In genomic region chr4:132981621-132982020, GRCm38 (mm10) we compare ENCODE assay signal across 29 mouse cellular contexts. TPM values are rescaled to one million over a fixed set of nuclear protein-coding genes. Genes with fewer than 3 reads are reported as not detected.
A peak's percentile ranks its signal among the peaks of the same experiment; 100 is the strongest.
DNase-seq lines count a peak whose midpoint lies in the region; ATAC-seq and TF ChIP-seq lines count a peak whose summit lies in the region.
"Had no signal": no experiment of that assay in that cellular context is flagged by ENCODE, and none has a peak within 500 bp of the region (broad histone marks: within the 10 kb centered on the region; RNA-seq: fewer than 3 reads in every experiment).

No protein-coding gene starts in this region.

- no peak overlapping the region for H3K27ac ChIP-seq in heart, postnatal 0 days (ENCODE audit: low read depth)
- peak overlapping the region; percentile 91; the same call in 1 of the 2 replicates for H3K27ac ChIP-seq in limb, embryonic 10.5 days
- H3K27ac ChIP-seq in midbrain, embryonic 15.5 days, result no peak overlapping the region
- H3K27ac ChIP-seq: forebrain, embryonic 15.5 days; hindbrain, embryonic 15.5 days; liver, embryonic 14.5 days; midbrain, embryonic 10.5 days; neural tube, embryonic 12.5 days; stomach, embryonic 15.5 days had no signal

- TF ChIP-seq EP300 in heart, postnatal 0 days (IDR thresholded peaks at IDR 0.05; ENCODE audit: low read depth), result no peak

- no peak for ATAC-seq in heart, postnatal 0 days (ENCODE audit: insufficient read depth, low read depth)
- no peak for ATAC-seq in midbrain, embryonic 15.5 days (replicated peaks)
- ATAC-seq: forebrain, embryonic 15.5 days; intestine, embryonic 15.5 days; midbrain, embryonic 16.5 days had no signal

- H3K9me3 ChIP-seq in heart, postnatal 0 days (replicated peaks; ENCODE audit: control insufficient read depth, low read length), result no peaks in the 10 kb centered on the region
- no peaks in the 10 kb centered on the region for H3K9me3 ChIP-seq in limb, embryonic 10.5 days (replicated peaks)
- no peaks in the 10 kb centered on the region for H3K9me3 ChIP-seq in midbrain, embryonic 15.5 days
- H3K9me3 ChIP-seq: forebrain, embryonic 15.5 days; heart, embryonic 12.5 days; hindbrain, embryonic 15.5 days; intestine, embryonic 15.5 days; midbrain, embryonic 10.5 days; neural tube, embryonic 12.5 days; stomach, embryonic 15.5 days had no signal

- H3K36me3 ChIP-seq in heart, postnatal 0 days (replicated peaks; ENCODE audit: control insufficient read depth, insufficient read depth, low read length), result no peaks in the 10 kb centered on the region
- H3K36me3 ChIP-seq in limb, embryonic 10.5 days, result no peaks in the 10 kb centered on the region
- H3K36me3 ChIP-seq in midbrain, embryonic 15.5 days (replicated peaks), result no peaks in the 10 kb centered on the region
- H3K36me3 ChIP-seq: forebrain, embryonic 15.5 days; heart, embryonic 12.5 days; hindbrain, embryonic 15.5 days; intestine, embryonic 15.5 days; midbrain, embryonic 10.5 days; neural tube, embryonic 12.5 days; stomach, embryonic 15.5 days had no signal

- H3K4me1 ChIP-seq in heart, postnatal 0 days (ENCODE audit: control insufficient read depth, insufficient read depth), result peaks cover 28% of the 10 kb centered on the region
- peaks cover 60% of the 10 kb centered on the region for H3K4me1 ChIP-seq in limb, embryonic 10.5 days
- peaks cover 8% of the 10 kb centered on the region for H3K4me1 ChIP-seq in midbrain, embryonic 15.5 days

- no peak overlapping the region for H3K4me3 ChIP-seq in heart, postnatal 0 days (ENCODE audit: low read depth, low read length)
- H3K4me3 ChIP-seq in limb, embryonic 10.5 days, result no peak overlapping the region
- H3K4me3 ChIP-seq in midbrain, embryonic 15.5 days, result no peak overlapping the region
- H3K4me3 ChIP-seq: forebrain, embryonic 15.5 days; heart, embryonic 12.5 days; hindbrain, embryonic 15.5 days; intestine, embryonic 15.5 days; midbrain, embryonic 10.5 days; neural tube, embryonic 12.5 days; stomach, embryonic 15.5 days had no signal

- H3K9ac ChIP-seq in heart, postnatal 0 days (replicated peaks; ENCODE audit: low read depth, low read length), result no peak overlapping the region
- no peak overlapping the region for H3K9ac ChIP-seq in midbrain, embryonic 15.5 days
- H3K9ac ChIP-seq: forebrain, embryonic 15.5 days; heart, embryonic 12.5 days; hindbrain, embryonic 15.5 days; intestine, embryonic 15.5 days; liver, embryonic 14.5 days; lung, embryonic 14.5 days; neural tube, embryonic 12.5 days; stomach, embryonic 15.5 days had no signal

- WGBS in heart, postnatal 0 days, result 78% methylated on average over 6 of the region's 6 CpGs
- WGBS in limb, embryonic 10.5 days, result 75% methylated on average over 6 of the region's 6 CpGs
- 76% methylated on average over 6 of the region's 6 CpGs for WGBS in midbrain, embryonic 15.5 days

- no peaks in the 10 kb centered on the region for H3K27me3 ChIP-seq in heart, postnatal 0 days (ENCODE audit: control insufficient read depth, insufficient read depth, low read length)
- H3K27me3 ChIP-seq in limb, embryonic 10.5 days (ENCODE audit: low read depth, poor library complexity, severe bottlenecking), result peaks cover 12% of the 10 kb centered on the region; the same call in 1 of the 2 replicates
- no peaks in the 10 kb centered on the region for H3K27me3 ChIP-seq in midbrain, embryonic 15.5 days (replicated peaks)
- H3K27me3 ChIP-seq: CH12.LX; hindbrain, embryonic 15.5 days; intestine, embryonic 15.5 days; stomach, embryonic 15.5 days had no signal

- H3K4me2 ChIP-seq in heart, postnatal 0 days (ENCODE audit: low read depth, low read length), result no peak overlapping the region
- H3K4me2 ChIP-seq in midbrain, embryonic 15.5 days, result no peak overlapping the region
- H3K4me2 ChIP-seq: forebrain, embryonic 15.5 days; heart, embryonic 12.5 days; hindbrain, embryonic 15.5 days; intestine, embryonic 15.5 days; lung, embryonic 14.5 days; neural tube, embryonic 12.5 days; stomach, embryonic 15.5 days had no signal

- DNase-seq in heart, postnatal 0 days (ENCODE audit: low spot score), result peak; percentile 2
- DNase-seq in heart, adult 9 months (ENCODE audit: low spot score in 2 of 2), result no peak
- DNase-seq in T-cell, adult 2 months (ENCODE audit: low spot score), result peak; percentile 41
- DNase-seq in limb, embryonic 10.5 days (ENCODE audit: low spot score), result no peak
- DNase-seq in thymus, postnatal 14 days, result peak; percentile 70
- no peak for DNase-seq in retina, embryonic 14.5 days (ENCODE audit: low spot score)
- no peak for DNase-seq in layer of hippocampus, adult 11-12 months (ENCODE audit: low spot score)
- DNase-seq: adrenal gland, postnatal 25 days; cerebellum, adult 18-20 months; cerebellum, postnatal 10 days; gastrocnemius, postnatal 36 days; heart, adult 18-20 months; heart, postnatal 10 days; kidney, adult 2 months; kidney, postnatal 36 days; liver; lung, embryonic 14.5 days; lung, postnatal 14 days had no signal

- TF ChIP-seq CTCF in heart, postnatal 0 days (IDR thresholded peaks at IDR 0.05; ENCODE audit: low read depth), result no peak

RNA-seq across cellular contexts. Expression of gene Fgr, which starts 7.7 kb away (rescaled TPM):
- 0.04 and 0.19 TPM in 2 replicates for total RNA-seq in heart, postnatal 0 days (2014; rRNA removed; ENCODE audit: low replicate concordance)
- polyA plus RNA-seq in heart, postnatal 0 days (2015; fragmentation: Nextera tagmentation; extraction: Ambion mirVana), result 0.31 and 0.37 TPM in 2 replicates
- polyA plus RNA-seq in limb, embryonic 10.5 days (2016; fragmentation: Nextera tagmentation; extraction: Ambion mirVana), result 0.19 and 0.33 TPM in 2 replicates
- polyA plus RNA-seq in midbrain, embryonic 15.5 days (2015; fragmentation: Nextera tagmentation; extraction: Ambion mirVana), result 0.06 and 0.27 TPM in 2 replicates

RNA-seq across cellular contexts. Expression of gene Ahdc1, which starts 29.4 kb away (rescaled TPM):
- total RNA-seq in heart, postnatal 0 days (2014; rRNA removed; ENCODE audit: low replicate concordance), result 40.5 and 57.2 TPM in 2 replicates
- 4.6 and 5.2 TPM in 2 replicates for polyA plus RNA-seq in heart, postnatal 0 days (2015; fragmentation: Nextera tagmentation; extraction: Ambion mirVana)
- 13.0 and 13.8 TPM in 2 replicates for polyA plus RNA-seq in limb, embryonic 10.5 days (2016; fragmentation: Nextera tagmentation; extraction: Ambion mirVana)
- polyA plus RNA-seq in midbrain, embryonic 15.5 days (2015; fragmentation: Nextera tagmentation; extraction: Ambion mirVana), result 13.5 and 14.4 TPM in 2 replicates

RNA-seq across cellular contexts. Expression of gene Fam76a, which starts 59.3 kb away (rescaled TPM):
- total RNA-seq in heart, postnatal 0 days (2014; rRNA removed; ENCODE audit: low replicate concordance), result 19.7 and 20.7 TPM in 2 replicates
- polyA plus RNA-seq in heart, postnatal 0 days (2015; fragmentation: Nextera tagmentation; extraction: Ambion mirVana), result 39.6 and 44.4 TPM in 2 replicates
- polyA plus RNA-seq in limb, embryonic 10.5 days (2016; fragmentation: Nextera tagmentation; extraction: Ambion mirVana), result 25.7 and 27.9 TPM in 2 replicates
- 44.6 and 45.6 TPM in 2 replicates for polyA plus RNA-seq in midbrain, embryonic 15.5 days (2015; fragmentation: Nextera tagmentation; extraction: Ambion mirVana)

Comparison
In these comparisons a context has a peak if more than half of its experiments do, and no peak if none do; other contexts are left out.
1. DNase-seq: peak in heart, postnatal 0 days (single experiment), T-cell, adult 2 months (single experiment) and thymus, postnatal 14 days (single experiment); none in heart, adult 9 months (0 of 2), limb, embryonic 10.5 days (single experiment), retina, embryonic 14.5 days (single experiment) and layer of hippocampus, adult 11-12 months (single experiment).